Mouse (Mus musculus): ENCODE measurements around the gene Acot5.
"Not testable (repeated sequence)": the region's sequence is repeated elsewhere in the genome, so short reads cannot be mapped to it uniquely, and the experiment has no call there.

Gene Acot5

GRCm38 (mm10) chr12:84062336-84062735, 6.8 kb upstream of the Acot5 start:
- ATAC-seq (ENCODE audit: low TSS enrichment), result no peak

- no peak for ATAC-seq (ENCODE audit: low TSS enrichment)
These were observed 5.9 kb upstream of the Acot5 start for GRCm38 (mm10) chr12:84063228-84063627.

DNA sequence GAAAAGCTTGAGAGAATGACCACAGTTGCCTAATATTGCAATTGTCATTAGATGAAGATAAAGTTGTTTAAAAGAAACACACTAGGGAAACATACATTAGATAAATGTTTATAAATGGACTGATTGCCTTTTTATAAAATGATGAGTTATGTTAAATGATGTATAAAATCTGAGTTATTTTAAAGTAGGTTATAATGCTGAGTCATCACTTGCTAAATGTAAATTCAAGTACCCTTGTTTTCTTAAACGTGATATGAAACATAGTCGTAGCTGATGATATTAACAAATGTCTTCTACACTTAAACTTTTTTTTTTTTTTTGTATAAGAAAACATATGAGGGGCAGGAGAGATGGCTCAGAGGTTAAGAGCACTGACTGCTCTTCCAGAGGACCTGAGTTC, 5.3 kb upstream of the Acot5 start:
- ATAC-seq (ENCODE audit: low TSS enrichment), result no peak

GRCm38 (mm10) chr12:84064621-84065020, 4.5 kb upstream of the Acot5 start:
- ATAC-seq (ENCODE audit: low TSS enrichment), result no peak

GRCm38 (mm10) chr12:84067752-84068151, 1.4 kb upstream of the Acot5 start:
- ATAC-seq (ENCODE audit: low TSS enrichment), result no peak

- ATAC-seq (ENCODE audit: low TSS enrichment), result no peak
These were observed 829 bp upstream of the Acot5 start for GRCm38 (mm10) chr12:84068296-84068695.

GRCm38 (mm10) chr12:84069582-84069981, 457 bp downstream of the Acot5 start:
- ATAC-seq (ENCODE audit: low TSS enrichment), result peak; percentile 35; the same call in 1 of the 2 replicates

- ATAC-seq (ENCODE audit: low TSS enrichment), result peak; percentile 93
These were observed 2.6 kb downstream of the Acot5 start for GRCm38 (mm10) chr12:84071696-84072095.

- ATAC-seq (ENCODE audit: low TSS enrichment), result no peak
These were observed 8.4 kb downstream of the Acot5 start for GRCm38 (mm10) chr12:84077371-84077990.

DNA sequence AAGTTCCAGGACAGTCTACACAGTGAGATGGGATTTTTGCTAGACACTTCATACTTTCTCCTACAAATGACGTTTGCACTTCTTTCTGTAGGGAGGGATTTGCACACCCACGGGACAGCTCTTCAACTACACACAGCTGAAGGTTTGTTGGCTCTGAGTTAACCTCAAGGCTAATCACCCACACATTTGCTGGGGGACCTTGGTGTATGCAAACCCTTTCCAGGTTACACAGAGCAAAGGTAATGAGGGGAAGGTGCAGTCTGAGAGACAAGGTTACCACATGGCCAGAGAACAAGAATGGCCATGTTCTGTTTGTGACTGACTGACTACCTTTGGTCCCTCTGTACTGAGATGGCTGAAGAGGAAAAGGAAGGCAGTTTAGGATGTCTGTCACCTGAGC, 14.7 kb downstream of the Acot5 start:
- no peak for ATAC-seq (ENCODE audit: low TSS enrichment)

DNA sequence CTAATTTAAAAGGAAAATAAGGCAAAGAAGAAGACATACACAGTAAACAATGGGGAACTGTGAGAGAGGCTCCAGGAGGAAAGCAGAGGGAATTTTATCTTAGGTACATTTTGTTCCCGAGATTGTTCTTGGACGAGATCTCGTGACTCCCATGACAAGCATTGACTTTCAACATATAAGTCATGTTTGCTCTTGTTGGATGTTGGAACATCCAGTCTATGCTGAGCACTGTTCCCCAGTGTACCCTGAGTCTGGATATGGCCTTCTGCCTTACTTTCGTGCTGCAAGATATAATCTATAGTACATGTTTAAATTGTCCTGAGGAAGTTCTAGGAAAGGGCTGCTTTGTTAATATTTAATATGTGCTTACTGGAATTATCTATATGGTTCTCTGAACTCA, 15.5 kb downstream of the Acot5 start:
- no peak for ATAC-seq (ENCODE audit: low TSS enrichment)

- not testable (repeated sequence) for ATAC-seq (ENCODE audit: low TSS enrichment)
These were observed 25.5 kb downstream of the Acot5 start for GRCm38 (mm10) chr12:84094666-84095065.

DNA sequence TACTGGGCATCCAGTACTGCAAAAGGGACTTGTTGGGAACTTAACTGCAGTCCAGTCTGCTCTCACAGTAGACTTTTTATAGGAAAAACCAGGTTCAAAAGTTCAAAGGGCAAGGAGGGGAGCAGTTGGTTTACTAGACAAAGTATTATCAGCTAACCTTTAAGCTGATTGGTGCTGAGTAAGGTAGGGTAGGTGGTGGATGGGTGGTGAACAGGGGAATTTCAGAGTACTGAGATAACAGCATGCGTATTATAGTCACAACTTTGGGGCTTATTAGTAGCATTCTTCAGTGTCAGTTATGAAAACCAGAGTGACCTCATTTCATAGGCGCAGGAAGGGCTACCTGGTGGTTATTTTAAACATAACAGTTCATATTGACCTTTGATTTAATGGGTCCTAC, 30.5 kb downstream of the Acot5 start:
- no peak for ATAC-seq (ENCODE audit: low TSS enrichment)

- no peak for ATAC-seq (ENCODE audit: low TSS enrichment)
These were observed 30.9 kb downstream of the Acot5 start for GRCm38 (mm10) chr12:84100071-84100470.

DNA sequence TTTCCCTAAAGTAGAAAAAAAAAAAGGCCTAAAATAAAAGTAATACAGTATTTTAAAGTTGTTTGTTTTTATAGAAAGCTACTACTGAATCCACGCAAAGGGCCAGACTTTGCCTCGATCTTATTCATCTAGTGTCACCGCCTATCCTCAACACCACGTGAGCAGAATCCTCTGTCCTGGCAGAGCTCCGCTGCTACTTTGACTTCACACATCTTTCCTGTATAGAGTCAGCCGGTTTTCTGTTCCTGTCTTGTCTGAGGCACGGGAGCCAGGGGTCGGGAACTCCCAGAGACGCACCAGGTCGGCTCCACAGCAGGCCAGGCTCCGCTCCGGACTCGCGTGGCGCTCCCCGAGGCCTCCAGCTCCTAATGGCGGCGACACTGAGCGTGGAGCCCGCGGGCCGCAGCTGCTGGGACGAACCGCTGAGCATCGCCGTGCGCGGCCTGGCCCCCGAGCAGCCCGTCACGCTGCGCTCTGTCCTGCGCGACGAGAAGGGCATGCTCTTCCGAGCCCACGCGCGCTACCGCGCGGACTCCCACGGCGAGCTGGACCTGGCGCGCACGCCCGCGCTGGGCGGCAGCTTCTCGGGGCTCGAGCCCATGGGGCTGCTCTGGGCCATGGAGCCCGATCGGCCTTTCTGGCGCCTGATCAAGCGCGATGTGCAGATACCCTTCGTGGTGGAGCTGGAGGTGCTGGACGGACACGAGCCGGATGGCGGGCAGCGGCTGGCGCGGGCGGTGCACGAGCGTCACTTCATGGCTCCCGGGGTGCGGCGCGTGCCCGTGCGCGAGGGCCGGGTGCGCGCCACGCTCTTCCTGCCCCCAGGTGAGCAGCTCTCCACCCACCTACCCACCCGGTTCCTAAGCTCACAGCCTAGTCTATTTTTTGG, 31.7 kb downstream of the Acot5 start, which contains the start of gene Acot6:
TSS of gene Acot6 (plus strand) at position 51 of the 889 bp plus-strand sequence.
- peak; percentile 83 for ATAC-seq (ENCODE audit: low TSS enrichment)

DNA sequence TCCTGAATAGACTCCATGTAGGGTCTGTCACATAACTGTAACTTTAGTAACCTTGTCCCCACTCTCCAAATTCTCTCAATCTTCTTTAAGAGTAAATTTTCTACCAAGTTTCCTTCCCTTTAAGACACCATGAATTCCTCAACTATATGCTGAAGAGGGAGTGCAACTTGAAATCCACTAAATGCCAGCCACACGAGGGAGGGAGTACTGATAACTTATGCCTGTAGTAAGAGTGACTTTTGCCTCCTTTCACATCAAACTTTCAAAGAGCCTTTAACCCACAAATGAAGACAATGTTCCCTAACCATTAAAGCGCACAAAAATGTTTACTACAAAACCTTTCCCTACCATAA, 32.3 kb downstream of the Acot5 start:
- ATAC-seq (ENCODE audit: low TSS enrichment), result peak; percentile 53; the same call in 1 of the 2 replicates

DNA sequence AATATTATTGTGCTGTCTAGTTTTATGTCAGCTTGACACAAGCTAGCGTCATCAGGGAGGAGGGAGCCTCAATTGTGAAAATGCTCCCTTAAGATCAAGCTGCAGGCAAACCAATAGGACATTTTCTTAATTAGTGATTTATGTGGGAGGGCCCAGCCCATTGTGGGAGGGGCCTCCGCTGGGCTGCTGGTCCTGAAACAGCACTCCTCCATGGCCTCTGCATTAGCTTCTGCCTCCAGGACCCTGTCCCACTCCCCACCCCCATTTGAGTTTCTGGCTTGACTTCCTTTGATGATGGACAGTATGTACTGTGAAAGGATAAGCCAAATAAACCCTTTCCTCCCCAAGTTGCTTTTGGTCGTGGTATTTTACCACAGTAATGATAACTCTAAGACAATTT, 37.9 kb downstream of the Acot5 start:
- ATAC-seq (ENCODE audit: low TSS enrichment), result no peak

GRCm38 (mm10) chr12:84107692-84108091, 38.6 kb downstream of the Acot5 start:
- ATAC-seq (ENCODE audit: low TSS enrichment), result no peak

- ATAC-seq (ENCODE audit: low TSS enrichment), result no peak
These were observed 40.8 kb downstream of the Acot5 start for GRCm38 (mm10) chr12:84109924-84110323.

DNA sequence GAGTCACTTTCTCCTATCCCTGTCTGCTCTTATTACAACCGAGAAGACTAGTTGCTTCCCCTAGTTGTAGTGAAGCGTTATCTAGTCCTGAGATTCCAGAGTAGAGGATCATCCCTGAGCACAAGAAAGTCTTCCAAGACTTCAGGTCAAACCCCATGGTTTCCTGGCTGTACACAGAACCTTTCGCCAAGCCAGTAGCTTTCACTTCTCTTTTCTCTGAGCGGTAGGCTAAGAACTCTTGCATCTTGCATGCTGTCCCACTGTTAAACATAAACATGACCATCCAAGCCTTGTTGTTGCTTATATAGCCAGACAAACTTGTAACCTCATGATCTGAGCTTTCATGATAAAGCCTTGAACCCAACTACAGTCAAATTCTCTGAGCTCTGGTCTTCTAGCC, 41.7 kb downstream of the Acot5 start:
- ATAC-seq (ENCODE audit: low TSS enrichment), result no peak

DNA sequence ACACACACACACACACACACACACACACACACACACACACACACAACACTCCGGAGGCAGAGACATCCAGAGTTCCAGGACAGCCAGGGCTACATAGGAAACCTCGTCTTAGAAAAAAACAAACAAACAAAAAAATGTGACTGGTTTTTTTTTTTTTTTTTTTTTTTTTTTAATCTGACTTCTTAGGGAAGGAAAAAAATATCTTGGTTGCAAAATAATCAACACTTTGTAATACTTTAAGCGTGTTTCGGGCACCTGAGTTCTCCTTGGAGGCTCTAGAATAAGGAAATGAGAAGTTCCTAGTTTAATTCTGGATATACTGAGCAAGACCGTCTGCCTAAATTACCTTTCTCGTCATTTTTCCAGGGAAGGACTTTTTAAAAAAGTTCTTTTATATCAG, 44.6 kb downstream of the Acot5 start:
- ATAC-seq (ENCODE audit: low TSS enrichment), result no peak

GRCm38 (mm10) chr12:84114153-84114994, 45.2 kb downstream of the Acot5 start, which contains the start of gene Dnal1:
Gene Dnal1 (plus strand): TSS chr12:84114366.
- ATAC-seq (ENCODE audit: low TSS enrichment), result peak; percentile 99
